Mouse (Mus musculus): ENCODE data around the gene Tyro3.

Tyro3 gene

DNA sequence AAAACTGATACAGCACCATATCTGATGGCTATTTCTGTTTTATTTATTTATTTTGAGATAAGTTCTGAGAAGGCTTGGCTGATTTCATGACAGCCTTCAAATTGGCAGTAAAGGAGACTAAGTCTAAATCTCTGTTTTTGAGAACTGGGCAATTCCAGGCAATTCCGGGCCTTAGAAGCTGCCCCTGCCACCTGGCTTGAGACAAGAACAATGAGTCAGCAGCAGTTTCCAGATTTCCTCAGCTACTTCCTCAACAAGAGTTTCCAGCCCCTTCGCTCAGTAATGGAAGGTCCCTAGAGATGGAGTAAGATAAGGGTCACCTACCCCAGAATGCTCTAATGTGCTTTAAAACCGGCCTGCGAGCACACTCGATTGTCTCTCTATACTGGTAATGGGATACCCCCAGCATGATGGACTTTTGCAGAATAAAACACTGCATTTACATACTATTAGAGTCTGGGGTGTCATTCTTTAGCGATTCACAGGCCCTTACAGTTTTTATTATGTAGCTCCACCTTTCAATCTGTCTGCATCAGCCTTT, 57.8 kb downstream of the Tyro3 start:
- DNase-seq (ENCODE audit: low spot score in 2 of 2) = no peak

DNA sequence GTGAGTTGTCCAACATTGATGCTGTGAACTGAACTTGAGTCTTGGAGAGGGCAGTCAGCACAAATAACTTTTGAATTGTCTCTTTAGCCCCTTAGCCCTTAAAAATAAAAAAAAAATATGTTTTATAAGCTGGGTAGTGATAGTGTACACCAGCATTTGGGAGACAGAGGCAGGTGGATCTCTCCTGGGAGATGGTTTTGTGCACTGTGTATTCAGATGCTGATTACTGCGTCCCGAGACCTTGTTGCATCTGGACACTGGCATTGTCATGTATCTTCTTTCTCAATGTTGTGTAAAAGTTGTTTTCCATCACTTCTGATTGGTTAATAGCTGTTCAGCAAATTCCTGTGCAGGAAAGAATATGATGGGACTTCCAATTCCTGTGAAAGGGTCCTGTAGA, 59.8 kb downstream of the Tyro3 start:
- no peak for DNase-seq (ENCODE audit: low spot score in 2 of 2)

DNA sequence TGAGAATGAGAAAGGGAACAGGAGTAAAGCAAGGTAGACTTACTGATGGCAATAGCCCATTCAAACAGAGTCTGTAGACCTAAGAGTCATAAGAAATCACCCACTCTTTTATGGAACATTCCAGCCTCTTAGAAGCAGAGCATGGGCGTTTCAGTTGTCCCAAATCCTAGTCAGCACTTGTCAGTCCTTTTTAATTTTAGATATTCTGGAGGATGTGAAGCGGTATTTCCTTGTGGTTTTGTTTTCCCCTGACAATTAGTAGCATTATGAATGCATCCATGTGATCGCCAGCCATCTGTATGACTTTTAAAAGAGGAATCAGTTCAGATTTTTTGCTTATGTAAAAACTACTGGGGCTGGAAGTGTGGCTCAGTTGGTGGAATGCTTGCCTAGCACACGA, 67.0 kb downstream of the Tyro3 start:
- no peak for DNase-seq (ENCODE audit: low spot score in 2 of 2)

Data from natural killer cell, adult 2 months (primary cell).